Mouse (Mus musculus) bone marrow macrophage, adult 2 months (primary cell): ENCODE measurements around the gene Zdbf2.

Source experiments
- CTCF ChIP-seq: IDR thresholded peaks from 2 replicates; pipeline ENCODE4 v1.5.1; 2012; ENCODE audit warnings: low read depth, mild to moderate bottlenecking, low read length, moderate library complexity
- POLR2A ChIP-seq: IDR thresholded peaks from 2 replicates; pipeline ENCODE4 v1.6.1; 2012; ENCODE audit warnings: mild to moderate bottlenecking, low read depth, low read length, borderline replicate concordance

DNA sequence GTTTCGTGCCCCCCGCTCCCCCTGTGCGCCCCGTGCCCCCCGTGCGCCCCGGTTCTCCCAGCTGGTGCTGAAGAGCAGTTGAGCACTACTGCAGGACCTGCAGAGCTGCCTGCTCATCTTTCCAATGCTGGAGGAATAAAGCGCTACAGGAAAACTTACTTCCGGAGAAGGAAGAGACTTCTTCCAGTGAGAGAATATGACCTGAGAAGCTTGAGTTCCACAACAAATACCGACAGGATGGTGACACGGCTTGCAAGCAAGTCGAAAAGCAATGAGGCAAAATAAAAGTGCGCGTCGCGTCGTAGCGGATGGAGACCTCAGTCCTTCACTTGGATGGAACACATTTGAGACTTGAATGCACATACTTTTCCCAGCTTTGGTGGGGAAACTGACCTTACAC lies 36.6 kb downstream of the Zdbf2 start:
- TF ChIP-seq CTCF, result no peak
- TF ChIP-seq POLR2A, result no peak
